Mouse (Mus musculus) effector memory CD4-positive, alpha-beta T cell, adult 5 months (primary cell): ENCODE measurements around the gene Siae. TPM values are rescaled to one million over a fixed set of nuclear protein-coding genes. Genes with fewer than 3 reads are reported as not detected.

Experiments used
- polyA plus RNA-seq: library from polyadenylated mRNA; unstranded; fragments of 100-300 nt; shearing (Covaris generic); gene quantifications from one replicate; pipeline ENCODE4 v1.2.1, GENCODE M21; 2017

Siae gene
- 11.9 TPM for polyA plus RNA-seq

GRCm38 (mm10) chr9:37554838-37555748, at the start of gene Siae:
TSS of gene Siae (plus strand) at chr9:37555698.

GRCm38 (mm10) chr9:37527396-37528224, 27.9 kb upstream of the Siae start, which contains the start of gene Esam:
TSS of gene Esam (plus strand) at chr9:37528078.

GRCm38 (mm10) chr9:37539170-37540025, 16.1 kb upstream of the Siae start, which contains the start of gene Vsig2:
TSS of gene Vsig2 (plus strand) at chr9:37539255.

GRCm38 (mm10) chr9:37552536-37553293, 2.8 kb upstream of the Siae start, which contains the start of gene Nrgn:
TSS of gene Nrgn (minus strand) at chr9:37552904.

GRCm38 (mm10) chr9:37613182-37613910, 57.8 kb downstream of the Siae start, which contains the start of gene Spa17:
TSS of gene Spa17 (minus strand) at chr9:37613722.

GRCm38 (mm10) chr9:37656931-37657481, 101.5 kb downstream of the Siae start, which contains the start of gene Tbrg1:
TSS of gene Tbrg1 (minus strand) at chr9:37657312.

GRCm38 (mm10) chr9:37669115-37669514, 113.6 kb downstream of the Siae start, which contains the start of gene Panx3:
TSS of gene Panx3 (minus strand) at chr9:37669235.

Other genes with a start within 250 kb of the Siae start
- 6.2 TPM for gene Ccdc15, start 207.3 kb upstream of the Siae start, polyA plus RNA-seq
- not detected for gene Hepacam, start 188.3 kb upstream of the Siae start, polyA plus RNA-seq
- not detected for gene Robo4, start 153.8 kb upstream of the Siae start, polyA plus RNA-seq
- not detected for gene Robo3, start 122.5 kb upstream of the Siae start, polyA plus RNA-seq
- 40.0 TPM for gene Msantd2, start 66.4 kb upstream of the Siae start, polyA plus RNA-seq
- gene Esam, start 27.6 kb upstream of the Siae start, polyA plus RNA-seq: not detected
- gene Vsig2, start 16.4 kb upstream of the Siae start, polyA plus RNA-seq: not detected
- gene Nrgn, start 2.8 kb upstream of the Siae start, polyA plus RNA-seq: 1.8 TPM
- gene Spa17, start 58.0 kb downstream of the Siae start, polyA plus RNA-seq: 0.95 TPM
- gene Tbrg1, start 101.6 kb downstream of the Siae start, polyA plus RNA-seq: 127 TPM
- not detected for gene Panx3, start 113.5 kb downstream of the Siae start, polyA plus RNA-seq
- 0.17 TPM for gene Olfr160, start 160.6 kb downstream of the Siae start, polyA plus RNA-seq
- gene Olfr874, start 189.4 kb downstream of the Siae start, polyA plus RNA-seq: not detected
- not detected for gene Olfr875, start 216.2 kb downstream of the Siae start, polyA plus RNA-seq
- gene Olfr876, start 247.3 kb downstream of the Siae start, polyA plus RNA-seq: not detected